Mouse (Mus musculus) cortical plate, adult 2 months (tissue): ENCODE results near the gene Anapc15-ps.

Experiments used
- CTCF ChIP-seq: fragments of 200-500 bp; IDR thresholded peaks from 2 replicates; pipeline ENCODE4 v1.5.1; 2011; ENCODE audit warnings: mild to moderate bottlenecking, control low read depth, low read length; ENCODE audit not compliant: insufficient read depth; ENCODE audit errors: extremely low read depth
- POLR2A ChIP-seq: fragments of 200-500 bp; IDR thresholded peaks from 2 replicates; pipeline ENCODE4 v1.6.1; 2011; ENCODE audit warnings: mild to moderate bottlenecking, low read length, control low read depth; ENCODE audit not compliant: insufficient read depth; ENCODE audit errors: extremely low read depth

DNA sequence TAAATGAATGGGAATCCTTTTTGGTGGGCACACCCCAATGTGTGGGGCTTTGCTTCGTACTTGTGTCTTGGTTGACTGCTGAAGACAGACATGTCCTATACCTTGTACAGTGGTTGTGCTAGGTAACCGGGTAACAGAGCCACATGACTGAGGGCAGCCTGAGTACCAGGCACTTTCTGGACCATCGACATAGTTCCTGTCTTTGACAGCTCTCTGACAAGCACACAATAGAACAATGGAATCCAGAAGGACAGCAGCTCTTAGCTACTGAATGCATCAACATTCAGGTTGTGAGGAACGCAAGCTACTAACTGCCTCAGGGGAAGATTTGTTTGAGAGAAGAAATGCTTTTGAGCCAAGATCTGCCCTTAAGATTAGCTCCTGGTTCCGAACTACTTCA, 49.2 kb downstream of the Anapc15-ps start:
- no peak for TF ChIP-seq CTCF
- no peak for TF ChIP-seq POLR2A
